8 mouse cellular contexts compared by ENCODE assay signal in genomic region chr9:70842300-70842941, GRCm38 (mm10).
A peak's percentile ranks its signal among the peaks of the same experiment; 100 is the strongest.
DNase-seq lines count a peak whose midpoint lies in the region; ATAC-seq and TF ChIP-seq lines count a peak whose summit lies in the region.

No protein-coding gene starts in this region.

- no peaks in the 10 kb centered on the region for H3K9me3 ChIP-seq in heart, embryonic 10.5 days
- H3K9me3 ChIP-seq in liver, embryonic 16.5 days (replicated peaks; ENCODE audit: control insufficient read depth, low read length), result no peaks in the 10 kb centered on the region
- no peaks in the 10 kb centered on the region for H3K9me3 ChIP-seq in neural tube, embryonic 15.5 days (replicated peaks)

- no peak for TF ChIP-seq POLR2A in small intestine, adult 2 months (IDR thresholded peaks at IDR 0.05; ENCODE audit: low read depth, low read length)

- peaks cover 38% of the 10 kb centered on the region for H3K4me1 ChIP-seq in heart, embryonic 10.5 days
- H3K4me1 ChIP-seq in liver, embryonic 16.5 days (ENCODE audit: control insufficient read depth, low read depth, low read length), result peaks cover 54% of the 10 kb centered on the region
- H3K4me1 ChIP-seq in small intestine, adult 2 months (ENCODE audit: control insufficient read depth, insufficient read depth, insufficient read length, low read length), result peaks cover 29% of the 10 kb centered on the region
- H3K4me1 ChIP-seq in neural tube, embryonic 15.5 days, result peaks cover 9% of the 10 kb centered on the region; the same call in 1 of the 2 replicates

- WGBS in heart, embryonic 10.5 days, result 63% methylated on average over 5 of the region's 6 CpGs
- WGBS in liver, embryonic 16.5 days (ENCODE audit: insufficient replicate concordance), result 42% methylated on average over 5 of the region's 6 CpGs
- 55% methylated on average over 6 of the region's 6 CpGs for WGBS in small intestine, adult 2 months
- WGBS in neural tube, embryonic 15.5 days, result 95% methylated on average over 5 of the region's 6 CpGs

- H3K36me3 ChIP-seq in heart, embryonic 10.5 days, result no peaks in the 10 kb centered on the region
- no peaks in the 10 kb centered on the region for H3K36me3 ChIP-seq in liver, embryonic 16.5 days (ENCODE audit: control insufficient read depth, insufficient read depth)
- H3K36me3 ChIP-seq in small intestine, adult 2 months (ENCODE audit: control insufficient read depth, insufficient read depth, low read length), result no peaks in the 10 kb centered on the region
- H3K36me3 ChIP-seq in neural tube, embryonic 15.5 days, result no peaks in the 10 kb centered on the region

- TF ChIP-seq CTCF in layer of hippocampus, adult 2 months (conservative IDR thresholded peaks at IDR 0.05), result no peak
- TF ChIP-seq CTCF in small intestine, adult 2 months (IDR thresholded peaks at IDR 0.05; ENCODE audit: extremely low read depth, insufficient read length, insufficient replicate concordance, low read depth, low read length), result no peak

- H3K9ac ChIP-seq in liver, embryonic 16.5 days (ENCODE audit: low read depth, low read length), result no peak overlapping the region
- no peak overlapping the region for H3K9ac ChIP-seq in neural tube, embryonic 15.5 days (replicated peaks)

- peak; percentile 23; the same call in 1 of the 2 replicates for ATAC-seq in liver, embryonic 16.5 days (ENCODE audit: low read depth)
- ATAC-seq in neural tube, embryonic 15.5 days (ENCODE audit: low FRiP score), result no peak

- no peak overlapping the region for H3K4me2 ChIP-seq in liver, embryonic 16.5 days (ENCODE audit: low read depth, low read length)
- H3K4me2 ChIP-seq in neural tube, embryonic 15.5 days, result no peak overlapping the region

- DNase-seq in layer of hippocampus, adult 2 months (ENCODE audit: low spot score in 2 of 2), result no peak
- DNase-seq in layer of hippocampus, adult 9-10 months (ENCODE audit: low spot score), result no peak
- no peak for DNase-seq in heart, embryonic 10.5 days (ENCODE audit: low spot score)
- DNase-seq in urinary bladder, adult 18-20 months (ENCODE audit: low spot score in 2 of 2), result no peak
- DNase-seq in thymus, postnatal 14 days, result no peak

- H3K27ac ChIP-seq in layer of hippocampus, adult 2 months, result peak overlapping the region; percentile 76; the same call in 1 of the 2 replicates
- peak overlapping the region; percentile 84; the same call in 1 of the 2 replicates for H3K27ac ChIP-seq in heart, embryonic 10.5 days
- H3K27ac ChIP-seq in liver, embryonic 16.5 days (ENCODE audit: low read length), result peak overlapping the region; percentile 91
- H3K27ac ChIP-seq in small intestine, adult 2 months (ENCODE audit: insufficient read depth, low read depth, low read length), result peak overlapping the region; percentile 77
- H3K27ac ChIP-seq in neural tube, embryonic 15.5 days (replicated peaks), result no peak overlapping the region

- no peak overlapping the region for H3K4me3 ChIP-seq in layer of hippocampus, adult 2 months
- no peak overlapping the region for H3K4me3 ChIP-seq in heart, embryonic 10.5 days
- H3K4me3 ChIP-seq in liver, embryonic 16.5 days (ENCODE audit: low read depth, low read length), result no peak overlapping the region
- no peak overlapping the region for H3K4me3 ChIP-seq in small intestine, adult 2 months (ENCODE audit: low read depth, low read length)
- no peak overlapping the region for H3K4me3 ChIP-seq in neural tube, embryonic 15.5 days (replicated peaks)

- no peaks in the 10 kb centered on the region for H3K27me3 ChIP-seq in heart, embryonic 10.5 days (ENCODE audit: insufficient read depth, poor library complexity, severe bottlenecking)
- no peaks in the 10 kb centered on the region for H3K27me3 ChIP-seq in liver, embryonic 16.5 days (ENCODE audit: control insufficient read depth, insufficient read depth, low read depth, low read length)
- H3K27me3 ChIP-seq in small intestine, adult 2 months (ENCODE audit: control insufficient read depth, insufficient read depth, low read length), result no peaks in the 10 kb centered on the region
- H3K27me3 ChIP-seq in neural tube, embryonic 15.5 days (replicated peaks), result no peaks in the 10 kb centered on the region
